Mouse (Mus musculus) erythroblast, embryonic 14.5 days (primary cell): ENCODE measurements around the gene Rbbp6.

Experiments used
- GATA1 ChIP-seq: IDR thresholded peaks from 2 replicates; pipeline ENCODE4 v1.6.1; 2012; ENCODE audit warnings: low read length, inconsistent platforms, mixed read lengths
- TAL1 ChIP-seq: IDR thresholded peaks from 3 replicates; pipeline ENCODE4 v1.6.1; 2012; ENCODE audit warnings: low read length, inconsistent platforms, mixed read lengths

DNA sequence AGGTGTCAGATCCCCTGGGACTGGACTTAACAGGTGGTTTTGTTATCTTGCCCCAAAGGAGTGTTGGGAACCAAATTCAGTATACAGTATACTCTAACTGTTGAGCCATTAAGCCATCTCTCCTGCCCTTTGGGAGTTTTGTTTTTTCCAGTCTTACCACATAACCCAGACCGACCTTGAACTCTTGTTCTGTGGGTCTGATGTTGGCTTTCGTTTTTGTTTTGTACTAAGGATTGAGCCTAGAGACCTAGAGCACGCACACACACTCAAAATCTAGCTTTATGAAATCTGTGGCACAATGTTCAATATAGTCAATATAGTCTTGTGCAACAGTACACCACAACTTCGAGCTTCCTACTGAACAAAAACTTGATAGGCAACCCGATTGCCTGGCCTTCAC is 39.0 kb downstream of the Rbbp6 start:
- TF ChIP-seq GATA1 (no peak), TAL1 (no peak)
